ENCODE assay signal across 8 mouse cellular contexts in the genomic region with DNA sequence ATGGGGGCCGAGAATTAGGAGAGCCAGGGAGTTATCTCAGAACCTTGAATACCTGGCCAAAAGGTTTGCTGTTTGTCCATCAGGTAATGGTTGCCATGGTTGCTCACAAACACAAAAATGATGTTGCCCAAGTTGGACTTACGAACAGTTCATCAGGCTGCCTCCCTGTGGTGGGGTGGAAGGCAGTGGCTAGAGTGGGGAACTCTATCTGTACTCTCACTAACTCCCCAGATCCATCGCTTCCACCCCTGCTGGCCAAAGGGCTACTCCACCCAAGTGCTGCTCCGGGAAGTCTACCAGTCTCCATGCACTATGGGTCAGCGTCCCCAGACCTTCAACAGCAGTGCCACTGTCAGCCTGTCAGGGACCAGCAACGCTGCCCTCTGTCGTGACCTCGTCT. TPM values are rescaled to one million over a fixed set of nuclear protein-coding genes. Genes with fewer than 3 reads are reported as not detected.
DNase-seq lines count a peak whose midpoint lies in the region; ATAC-seq and TF ChIP-seq lines count a peak whose summit lies in the region.

Npdc1 (plus strand) TSS at position 301 of the 400 bp plus-strand sequence.

- H3K4me2 ChIP-seq in stomach, embryonic 15.5 days = no peak within 1 kb of the TSS

- no peak within 1 kb of the TSS for H3K4me3 ChIP-seq in kidney, adult 2 months (ENCODE audit: insufficient read depth, low read depth, low read length)
- H3K4me3 ChIP-seq in stomach, embryonic 15.5 days (replicated peaks) = no peak within 1 kb of the TSS

- peaks cover 8% of the 10 kb centered on the region; the same call in 1 of the 2 replicates for H3K4me1 ChIP-seq in kidney, adult 2 months (ENCODE audit: control insufficient read depth, insufficient read depth, low read length)
- peaks cover 24% of the 10 kb centered on the region for H3K4me1 ChIP-seq in stomach, embryonic 15.5 days

- H3K9ac ChIP-seq in stomach, embryonic 15.5 days = no peak within 1 kb of the TSS

- no peak for TF ChIP-seq POLR2A in kidney, adult 2 months (IDR thresholded peaks at IDR 0.05; ENCODE audit: low read depth, low read length)

- H3K27me3 ChIP-seq in kidney, adult 2 months (replicated peaks; ENCODE audit: control insufficient read depth, insufficient read depth, low read length) = no peaks in the 10 kb centered on the region
- H3K27me3 ChIP-seq in stomach, embryonic 15.5 days (replicated peaks) = peaks cover 80% of the 10 kb centered on the region

- WGBS in kidney, adult 2 months = 84% methylated on average over 8 of the region's 8 CpGs
- 59% methylated on average over 8 of the region's 8 CpGs for WGBS in stomach, embryonic 15.5 days

- no peaks in the 10 kb centered on the region for H3K36me3 ChIP-seq in kidney, adult 2 months (ENCODE audit: control insufficient read depth, insufficient read depth, low read length)
- H3K36me3 ChIP-seq in stomach, embryonic 15.5 days = no peaks in the 10 kb centered on the region

- ATAC-seq in stomach, embryonic 15.5 days (ENCODE audit: insufficient read depth, low FRiP score, low read depth) = no peak
- no peak for ATAC-seq in frontal cortex, adult (ENCODE audit: low TSS enrichment)

- DNase-seq in kidney, adult 2 months = no peak
- no peak for DNase-seq in kidney, adult 8-10 months
- DNase-seq in adrenal gland, postnatal 4 days (ENCODE audit: low spot score in 2 of 2) = no peak
- no peak for DNase-seq in heart, adult 18-20 months
- DNase-seq in layer of hippocampus, postnatal 10 days (ENCODE audit: low spot score in 2 of 2) = no peak
- DNase-seq in kidney, postnatal 25 days = no peak

- H3K27ac ChIP-seq in kidney, adult 2 months (ENCODE audit: insufficient read depth, low read depth, low read length) = no peak within 1 kb of the TSS
- no peak within 1 kb of the TSS for H3K27ac ChIP-seq in stomach, embryonic 15.5 days

- no peak for TF ChIP-seq CTCF in kidney, adult 2 months (conservative IDR thresholded peaks at IDR 0.05; ENCODE audit: insufficient read depth, insufficient read length, low read depth, low read length)

- no peaks in the 10 kb centered on the region for H3K9me3 ChIP-seq in stomach, embryonic 15.5 days

RNA-seq across cellular contexts. Expression of gene Npdc1, which starts in this region (rescaled TPM):
- 73.7 and 99.5 TPM in 2 replicates for polyA plus RNA-seq in kidney, adult 2 months (2012; rRNA removed)
- 100 to 1,000 TPM; 102 to 112 TPM for total RNA-seq in adrenal gland, postnatal 4 days (2021)
- total RNA-seq in heart, adult 18-20 months (2021) = 10 to 100 TPM; 25.7 to 27.9 TPM
- total RNA-seq in layer of hippocampus, postnatal 10 days (2021) = 100 to 1,000 TPM; 416 to 446 TPM
- 47.0 and 49.6 TPM in 2 replicates for polyA plus RNA-seq in stomach, embryonic 15.5 days (2015; fragmentation: Nextera tagmentation; extraction: Ambion mirVana)
